ENCODE assay signal across 21 mouse cellular contexts in genomic region chr10:117530859-117531602, GRCm38 (mm10).
DNase-seq lines count a peak whose midpoint lies in the region; ATAC-seq lines count a peak whose summit lies in the region.
"Had no signal": no experiment of that assay in that cellular context is flagged by ENCODE, and none has a peak within 500 bp of the region (broad histone marks: within the 10 kb centered on the region; RNA-seq: fewer than 3 reads in every experiment).

No protein-coding gene starts in this region.

- H3K4me3 ChIP-seq in limb, embryonic 10.5 days, result no peak overlapping the region
- H3K4me3 ChIP-seq: embryonic facial prominence, embryonic 13.5 days; forebrain, embryonic 13.5 days; heart, embryonic 12.5 days; hindbrain, embryonic 10.5 days had no signal

- peak; percentile 93 for ATAC-seq in activated CD4-positive, CD25-positive, alpha-beta regulatory T cell, adult 4 months
- ATAC-seq: forebrain, embryonic 13.5 days; forebrain, postnatal 0 days; intestine, postnatal 0 days had no signal

- no peaks in the 10 kb centered on the region for H3K27me3 ChIP-seq in limb, embryonic 10.5 days (ENCODE audit: low read depth, poor library complexity, severe bottlenecking)
- H3K27me3 ChIP-seq: embryonic facial prominence, embryonic 13.5 days; forebrain, embryonic 13.5 days; heart, embryonic 12.5 days had no signal

- H3K27ac ChIP-seq in limb, embryonic 10.5 days, result 0 out of 2 replicates have a peak overlapping the region, but pooled peaks have one; percentile 42
- H3K27ac ChIP-seq: embryonic facial prominence, embryonic 13.5 days; forebrain, embryonic 13.5 days; hindbrain, embryonic 10.5 days; hindbrain, embryonic 14.5 days had no signal

- peaks cover 31% of the 10 kb centered on the region for H3K4me1 ChIP-seq in limb, embryonic 10.5 days
- H3K4me1 ChIP-seq: forebrain, embryonic 13.5 days; heart, embryonic 12.5 days had no signal

- DNase-seq in CD4-positive, CD25-positive, alpha-beta regulatory T cell, adult 2 months (ENCODE audit: low read depth, low spot score), result peak; percentile 80
- DNase-seq in limb, embryonic 10.5 days (ENCODE audit: low spot score), result no peak
- DNase-seq in adrenal gland, adult 8-10 months, result no peak
- no peak for DNase-seq in adrenal gland, postnatal 4 days (ENCODE audit: low spot score in 2 of 2)
- no peak for DNase-seq in cerebellum, postnatal 10 days
- no peak for DNase-seq in kidney, postnatal 14 days
- DNase-seq: adrenal gland, adult 2 months; adrenal gland, postnatal 36 days; cerebellum, adult 11 months; cerebellum, adult 8-10 months; cerebellum, postnatal 25 days; forebrain, postnatal 0 days; gastrocnemius, postnatal 14 days had no signal

- no peaks in the 10 kb centered on the region for H3K9me3 ChIP-seq in limb, embryonic 10.5 days (replicated peaks)
- H3K9me3 ChIP-seq: embryonic facial prominence, embryonic 13.5 days; forebrain, embryonic 13.5 days; G1E; heart, embryonic 12.5 days; hindbrain, embryonic 10.5 days had no signal

- H3K36me3 ChIP-seq in limb, embryonic 10.5 days, result no peaks in the 10 kb centered on the region
- H3K36me3 ChIP-seq: embryonic facial prominence, embryonic 13.5 days; G1E; heart, embryonic 12.5 days; hindbrain, embryonic 10.5 days had no signal

- 88% methylated on average over 10 of the region's 10 CpGs for WGBS in limb, embryonic 10.5 days
